In the genomic region with DNA sequence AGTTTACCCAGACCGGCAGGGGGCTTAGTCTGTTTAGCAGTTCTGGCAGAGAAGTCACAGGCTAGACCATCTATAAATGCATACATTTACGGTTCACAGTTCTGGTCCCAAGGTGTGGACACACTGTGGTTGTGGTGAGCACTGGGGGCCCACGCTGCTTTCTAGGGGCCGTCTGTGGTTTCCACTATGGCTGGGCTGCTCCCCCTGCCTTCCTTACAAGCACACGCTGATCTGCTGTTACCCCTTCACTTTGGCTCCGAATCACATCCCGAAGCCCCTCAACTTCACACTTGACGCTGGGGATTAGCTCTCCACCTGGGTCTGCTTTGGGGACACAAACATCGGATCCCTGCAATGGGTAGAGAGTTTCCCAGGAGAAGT, we compare ENCODE assay signal across 8 mouse cellular contexts. TPM values are rescaled to one million over a fixed set of nuclear protein-coding genes. Genes with fewer than 3 reads are reported as not detected.
DNase-seq lines count a peak whose midpoint lies in the region; ATAC-seq and TF ChIP-seq lines count a peak whose summit lies in the region.

No protein-coding gene starts in this region.

- ATAC-seq in neural tube, embryonic 12.5 days (ENCODE audit: low FRiP score, low read depth) = no peak

- peak overlapping the region; percentile 74 for H3K27ac ChIP-seq in heart, adult 2 months
- H3K27ac ChIP-seq in neural tube, embryonic 12.5 days = no peak overlapping the region
- peak overlapping the region; percentile 24 for H3K27ac ChIP-seq in macrophage

- H3K27me3 ChIP-seq in heart, adult 2 months (ENCODE audit: control insufficient read depth, insufficient read depth, low read length) = no peaks in the 10 kb centered on the region
- H3K27me3 ChIP-seq in neural tube, embryonic 12.5 days (replicated peaks) = peaks cover 6% of the 10 kb centered on the region

- WGBS in heart, adult 2 months = 63% methylated on average over 9 of the region's 9 CpGs
- 36% methylated on average over 9 of the region's 9 CpGs for WGBS in neural tube, embryonic 12.5 days
- WGBS in macrophage (ENCODE audit: missing documents) = 27% methylated on average over 9 of the region's 9 CpGs

- H3K4me3 ChIP-seq in heart, adult 2 months = no peak overlapping the region; the same call in 1 of the 2 replicates
- H3K4me3 ChIP-seq in neural tube, embryonic 12.5 days = no peak overlapping the region
- H3K4me3 ChIP-seq in macrophage (ENCODE audit: inconsistent target) = no peak overlapping the region

- H3K36me3 ChIP-seq in heart, adult 2 months (ENCODE audit: control insufficient read depth, insufficient read depth, low read length) = no peaks in the 10 kb centered on the region
- no peaks in the 10 kb centered on the region for H3K36me3 ChIP-seq in neural tube, embryonic 12.5 days
- H3K36me3 ChIP-seq in macrophage (ENCODE audit: inconsistent target) = no peaks in the 10 kb centered on the region

- intact Hi-C loops in heart, adult 2 months (cut with DNase I) = loop anchor here (1.0 kb wide), 1 partner anchor 8 kb away; no protein-coding TSS in a partner anchor

- peaks cover 12% of the 10 kb centered on the region for H3K4me1 ChIP-seq in heart, adult 2 months (ENCODE audit: control insufficient read depth, insufficient read depth, low read length)
- peaks cover 6% of the 10 kb centered on the region; the same call in 1 of the 2 replicates for H3K4me1 ChIP-seq in neural tube, embryonic 12.5 days

- no peak for TF ChIP-seq POLR2A in heart, adult 2 months (IDR thresholded peaks at IDR 0.05; ENCODE audit: insufficient read depth, low read depth, low read length)

- no peak; the same call in 1 of the 2 replicates for TF ChIP-seq CTCF in heart, adult 2 months (IDR thresholded peaks at IDR 0.05)

- DNase-seq in heart, adult 2 months = no peak
- DNase-seq in heart, adult 8-10 months (ENCODE audit: low spot score) = no peak
- DNase-seq in neural tube, embryonic 10.5 days (ENCODE audit: extremely low spot score, low spot score) = no peak
- DNase-seq in layer of hippocampus, postnatal 14 days (ENCODE audit: low spot score in 2 of 2) = no peak
- DNase-seq in adrenal gland, postnatal 14 days = no peak
- DNase-seq in right cerebral cortex, postnatal 14 days = no peak

- peak overlapping the region; percentile 44; the same call in 1 of the 2 replicates for H3K4me2 ChIP-seq in neural tube, embryonic 12.5 days (replicated peaks)

- H3K79me2 ChIP-seq in heart, adult 2 months (replicated peaks; ENCODE audit: control insufficient read depth, insufficient read depth, low read length) = no peaks in the 10 kb centered on the region
- no peaks in the 10 kb centered on the region for H3K79me2 ChIP-seq in macrophage (ENCODE audit: inconsistent target)

- H3K9ac ChIP-seq in heart, adult 2 months (ENCODE audit: low read depth, low read length) = peak overlapping the region; percentile 73
- H3K9ac ChIP-seq in neural tube, embryonic 12.5 days = no peak overlapping the region

- H3K9me3 ChIP-seq in neural tube, embryonic 12.5 days = no peaks in the 10 kb centered on the region

- TF ChIP-seq EP300 in heart, adult 2 months (IDR thresholded peaks at IDR 0.05; ENCODE audit: insufficient read depth, low read depth, low read length) = no peak

RNA-seq across cellular contexts. Expression of gene Aak1, which starts 26.3 kb away (rescaled TPM):
- total RNA-seq in heart, adult 2 months (2021) = 10 to 100 TPM; 81.6 to 85.5 TPM
- polyA plus RNA-seq in heart, adult 2 months (2012; rRNA removed) = 20.5 and 31.2 TPM in 2 replicates
- 10 to 100 TPM; 75.9 to 93.5 (median 92.3) TPM for total RNA-seq in heart, adult 8-10 months (2022)
- polyA plus RNA-seq in neural tube, embryonic 12.5 days (2016; fragmentation: Nextera tagmentation; extraction: Ambion mirVana) = 30.3 and 34.6 TPM in 2 replicates
- 100 to 1,000 TPM in 17 of 26 experiments, 10 to 100 TPM in 9; 72.7 to 148 (median 113) TPM for total RNA-seq in macrophage (2018; cell fraction: chromatin; rRNA removed)
- 10 to 100 TPM; 31.2 to 67.2 (median 45.8) TPM for total RNA-seq in macrophage (2018; cell fraction: cytosol; rRNA removed)
- 100 to 1,000 TPM in 3 of 26 experiments, 10 to 100 TPM in 23; 37.8 to 137 (median 72.5) TPM for total RNA-seq in macrophage (2018; cell fraction: nucleus; rRNA removed)
- polyA plus RNA-seq in macrophage (2018) = 14.9 to 27.6 TPM (median 23.2 TPM) in 3 replicates
- 100 to 1,000 TPM; 404 to 410 TPM for total RNA-seq in layer of hippocampus, postnatal 14 days (2021)
- total RNA-seq in adrenal gland, postnatal 14 days (2021) = 81.9 and 88.8 TPM in 2 replicates

RNA-seq across cellular contexts. Expression of gene Anxa4, which starts 29.7 kb away (rescaled TPM):
- 10 to 100 TPM; 33.1 to 33.3 TPM for total RNA-seq in heart, adult 2 months (2021)
- polyA plus RNA-seq in heart, adult 2 months (2012; rRNA removed) = 18.1 and 23.4 TPM in 2 replicates
- 10 to 100 TPM; 29.2 to 41.0 (median 37.3) TPM for total RNA-seq in heart, adult 8-10 months (2022)
- 6.8 and 7.4 TPM in 2 replicates for polyA plus RNA-seq in neural tube, embryonic 12.5 days (2016; fragmentation: Nextera tagmentation; extraction: Ambion mirVana)
- total RNA-seq in macrophage (2018; cell fraction: chromatin; rRNA removed) = 100 to 1,000 TPM; 156 to 576 (median 276) TPM
- 100 to 1,000 TPM; 366 to 589 (median 493) TPM for total RNA-seq in macrophage (2018; cell fraction: cytosol; rRNA removed)
- total RNA-seq in macrophage (2018; cell fraction: nucleus; rRNA removed) = 100 to 1,000 TPM; 214 to 424 (median 305) TPM
- 355 to 520 TPM (median 453 TPM) in 3 replicates for polyA plus RNA-seq in macrophage (2018)
- 1 to 10 TPM; 2.8 to 5.8 TPM for total RNA-seq in layer of hippocampus, postnatal 14 days (2021)
- total RNA-seq in adrenal gland, postnatal 14 days (2021) = 54.6 and 55.5 TPM in 2 replicates
